Mouse (Mus musculus) hindbrain, postnatal 0 days (tissue): ENCODE measurements at regions not wholly inside any gene's neighbourhood (a gene's known extent, or its start where the extent isn't known, plus 50 kb on each side); places are given as distances from the start of the nearest gene placed in this dataset.
A peak's percentile ranks its signal among the peaks of the same experiment; 100 is the strongest.

ENCODE experiments used
- ATAC-seq: fragments of 200-750 bp; cut with Nextera tagmentation; 2 replicates; pipeline ENCODE4 v1.8.0; 2017; ENCODE audit warnings: mild to moderate bottlenecking, moderate TSS enrichment, moderate library complexity
- DNase-seq: peaks from one replicate; pipeline ENCODE4 v3.0.0-alpha.2; 2015; ENCODE audit warnings: low spot score
- H3K27ac ChIP-seq: fragments of 300-500 bp; sonication (generic); 2 replicates; pipeline ENCODE4 v1.5.1; 2014; ENCODE audit warnings: mild to moderate bottlenecking
- H3K27me3 ChIP-seq: fragments of 300-500 bp; sonication (generic); 2 replicates; pipeline ENCODE4 v1.6.1; 2014; ENCODE audit warnings: low read length, mixed read lengths; ENCODE audit not compliant: insufficient read depth
- H3K36me3 ChIP-seq: fragments of 300-500 bp; sonication (generic); 2 replicates; pipeline ENCODE4 v1.6.1; 2014; ENCODE audit warnings: low read length, mixed read lengths; ENCODE audit not compliant: insufficient read depth
- H3K4me1 ChIP-seq: fragments of 300-500 bp; sonication (generic); 2 replicates; pipeline ENCODE4 v1.6.1; 2014; ENCODE audit warnings: antibody characterized with exemption, low read length, mixed read lengths; ENCODE audit not compliant: insufficient read depth
- H3K4me2 ChIP-seq: fragments of 300-500 bp; sonication (generic); 2 replicates; pipeline ENCODE4 v1.6.1; 2014; ENCODE audit warnings: low read depth, mild to moderate bottlenecking, low read length, moderate library complexity, mixed read lengths
- H3K4me3 ChIP-seq: fragments of 300-500 bp; sonication (generic); 2 replicates; pipeline ENCODE4 v1.5.1; 2014; ENCODE audit warnings: low read length
- H3K9ac ChIP-seq: fragments of 300-500 bp; sonication (generic); replicated peaks from 2 replicates; pipeline ENCODE4 v1.6.1; 2014; ENCODE audit warnings: mild to moderate bottlenecking, low read length, moderate library complexity, mixed read lengths
- H3K9me3 ChIP-seq: fragments of 300-500 bp; sonication (generic); 2 replicates; pipeline ENCODE4 v1.6.1; 2016; ENCODE audit warnings: low read length, mixed read lengths
- CTCF ChIP-seq: IDR thresholded peaks from 2 replicates; pipeline ENCODE4 v1.5.1; 2016; ENCODE audit warnings: antibody characterized with exemption, control low read depth, low read depth
- WGBS: fragments of 180-500 bp; shearing (Covaris S2); extraction: QIAGEN DNeasy Blood & Tissue Kit; methylation state at CpG from one replicate; pipeline ENCODE4 v1.1.7; 2014; 5-methylcytosine and 5-hydroxymethylcytosine counted together

DNA sequence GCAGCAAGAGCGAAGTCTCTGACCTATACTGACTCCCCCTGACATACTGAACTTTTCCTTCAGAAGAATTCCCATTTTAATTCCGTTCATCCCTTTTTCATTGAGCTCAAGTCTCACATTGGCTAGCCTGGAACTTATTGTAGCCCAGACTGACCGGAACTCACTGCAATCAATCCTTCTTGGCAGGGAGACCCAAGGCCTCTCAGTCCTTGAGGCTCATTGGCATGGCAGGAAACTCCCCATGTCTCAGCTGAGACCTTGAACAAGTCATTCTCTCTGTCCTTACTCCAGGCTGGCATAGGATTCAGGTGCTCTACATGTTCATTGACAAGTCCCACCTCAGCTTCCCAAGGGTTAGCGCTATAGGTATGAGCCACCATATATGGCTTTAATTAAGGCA is 345.9 kb downstream of the Gm21750 start:
- no peak for TF ChIP-seq CTCF

DNA sequence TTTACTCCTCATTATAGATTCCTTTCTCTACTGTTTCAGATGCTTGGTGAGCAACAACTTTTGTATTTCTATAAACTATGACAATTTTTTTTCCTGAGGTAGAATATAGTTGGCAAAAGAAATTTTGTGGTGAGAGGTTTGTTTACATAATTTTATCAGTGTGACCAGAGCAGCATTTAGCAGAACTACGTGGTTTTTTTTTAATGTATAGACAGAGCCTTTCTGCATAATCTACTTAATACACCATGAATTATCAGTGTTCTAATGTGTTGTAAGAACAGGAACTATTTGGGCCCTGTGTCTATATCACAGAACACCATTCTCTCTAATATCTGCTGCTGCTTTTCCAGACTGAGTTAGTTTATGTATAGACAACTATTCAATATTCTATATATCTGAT is 350.5 kb downstream of the Gm21750 start:
- ATAC-seq (no peak), DNase-seq (no peak)
- WGBS: 73% methylated on average over 1 of the region's 1 CpGs
- Histone ChIP-seq H3K4me3 (no peak overlapping the region), H3K4me1 (no peaks in the 10 kb centered on the region), H3K9me3 (no peaks in the 10 kb centered on the region), H3K36me3 (no peaks in the 10 kb centered on the region), H3K27ac (no peak overlapping the region), H3K9ac (no peak overlapping the region), H3K4me2 (no peak overlapping the region), H3K27me3 (no peaks in the 10 kb centered on the region)
- TF ChIP-seq CTCF: no peak

More for the DNA sequence above, 345.9 kb downstream of the Gm21750 start:
- H3K4me3 ChIP-seq: no peak overlapping the region
- H3K4me2 ChIP-seq: no peak overlapping the region
- DNase-seq (no peak), ATAC-seq (no peak)
- no peaks in the 10 kb centered on the region for H3K27me3 ChIP-seq
- no peaks in the 10 kb centered on the region for H3K4me1 ChIP-seq
- no peak overlapping the region for H3K9ac ChIP-seq
- no peak overlapping the region for H3K27ac ChIP-seq
- no peaks in the 10 kb centered on the region for H3K36me3 ChIP-seq
- WGBS: 91% methylated on average over 4 of the region's 4 CpGs
- H3K9me3 ChIP-seq: no peaks in the 10 kb centered on the region

DNA sequence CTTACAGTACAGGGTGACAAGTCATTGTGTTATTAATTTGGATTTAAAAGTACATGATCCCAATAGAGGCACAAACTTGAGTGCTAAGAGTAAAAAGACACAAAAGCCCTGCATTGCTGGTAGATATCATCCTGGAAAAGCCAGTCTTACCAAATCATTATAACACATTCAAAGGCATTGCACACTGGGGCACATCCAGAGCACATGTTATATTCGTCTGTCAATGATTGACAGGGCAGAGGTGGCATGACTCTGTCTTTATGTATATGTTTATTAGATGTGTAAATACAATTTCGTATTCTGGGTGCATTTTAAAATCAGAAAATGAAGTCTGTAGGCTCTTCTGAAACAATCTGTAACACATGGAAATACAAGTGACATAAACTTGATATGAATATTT is 358.4 kb downstream of the Gm21750 start:
- H3K27ac ChIP-seq: no peak overlapping the region
- WGBS: 66% methylated on average over 2 of the region's 2 CpGs
- no peak overlapping the region for H3K4me3 ChIP-seq
- H3K27me3 ChIP-seq: no peaks in the 10 kb centered on the region
- H3K4me2 ChIP-seq: no peak overlapping the region
- DNase-seq: no peak
- H3K9me3 ChIP-seq: no peaks in the 10 kb centered on the region
- no peak overlapping the region for H3K9ac ChIP-seq
- no peaks in the 10 kb centered on the region for H3K36me3 ChIP-seq
- no peak for ATAC-seq
- H3K4me1 ChIP-seq: no peaks in the 10 kb centered on the region
- TF ChIP-seq CTCF: no peak

DNA sequence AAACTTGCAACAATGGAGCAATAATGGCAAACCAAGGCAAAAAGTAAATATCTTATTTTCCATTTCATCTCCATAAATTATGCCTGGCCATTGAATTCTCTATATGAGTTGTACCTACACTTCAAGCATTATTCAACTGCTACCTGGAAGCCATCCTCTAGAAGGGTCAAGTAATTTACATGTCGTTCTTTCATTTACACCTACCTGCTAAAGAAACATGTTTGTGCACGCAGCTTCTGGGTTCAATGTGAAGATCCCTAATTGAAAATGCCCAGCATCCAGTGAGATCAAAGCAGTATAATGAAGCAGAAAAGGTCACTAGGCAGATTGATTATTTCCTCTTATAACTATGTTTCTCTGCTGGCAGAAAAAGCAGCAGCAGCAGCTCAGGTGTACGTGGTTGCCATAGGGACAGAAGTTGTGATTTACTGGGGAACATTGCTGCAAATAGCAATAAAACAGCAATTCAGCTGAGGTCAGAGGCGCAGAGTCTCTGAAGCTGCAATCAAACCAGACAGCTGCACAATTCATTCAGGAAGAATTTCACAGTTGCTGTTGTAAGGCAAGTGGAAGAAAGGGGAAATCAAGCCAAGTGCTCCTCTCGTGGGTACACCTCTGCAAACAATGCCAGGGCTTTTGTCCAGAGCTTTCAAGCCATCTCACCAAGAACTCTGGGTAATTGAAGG is 386.1 kb downstream of the Gm21750 start:
- Histone ChIP-seq H3K4me3 (no peak overlapping the region), H3K4me2 (no peak overlapping the region), H3K9me3 (no peaks in the 10 kb centered on the region), H3K27ac (no peak overlapping the region), H3K9ac (no peak overlapping the region), H3K36me3 (no peaks in the 10 kb centered on the region), H3K4me1 (no peaks in the 10 kb centered on the region), H3K27me3 (no peaks in the 10 kb centered on the region)
- 42% methylated on average over 5 of the region's 5 CpGs for WGBS
- no peak for TF ChIP-seq CTCF
- ATAC-seq (peak; percentile 49; the same call in 1 of the 2 replicates), DNase-seq (peak; percentile 50)

- H3K36me3 ChIP-seq: no peaks in the 10 kb centered on the region
- H3K4me1 ChIP-seq: no peaks in the 10 kb centered on the region
- no peak overlapping the region for H3K9ac ChIP-seq
- peak; percentile 58; the same call in 1 of the 2 replicates for ATAC-seq
- H3K4me2 ChIP-seq: no peak overlapping the region
- no peak for TF ChIP-seq CTCF
- no peak overlapping the region for H3K4me3 ChIP-seq
- no peaks in the 10 kb centered on the region for H3K27me3 ChIP-seq
- DNase-seq: no peak
- WGBS: 73% methylated on average over 6 of the region's 6 CpGs
- H3K9me3 ChIP-seq: no peaks in the 10 kb centered on the region
- no peak overlapping the region for H3K27ac ChIP-seq
These were observed 386.8 kb downstream of the Gm21750 start for GRCm38 (mm10) chr14:74047695-74048280.

DNA sequence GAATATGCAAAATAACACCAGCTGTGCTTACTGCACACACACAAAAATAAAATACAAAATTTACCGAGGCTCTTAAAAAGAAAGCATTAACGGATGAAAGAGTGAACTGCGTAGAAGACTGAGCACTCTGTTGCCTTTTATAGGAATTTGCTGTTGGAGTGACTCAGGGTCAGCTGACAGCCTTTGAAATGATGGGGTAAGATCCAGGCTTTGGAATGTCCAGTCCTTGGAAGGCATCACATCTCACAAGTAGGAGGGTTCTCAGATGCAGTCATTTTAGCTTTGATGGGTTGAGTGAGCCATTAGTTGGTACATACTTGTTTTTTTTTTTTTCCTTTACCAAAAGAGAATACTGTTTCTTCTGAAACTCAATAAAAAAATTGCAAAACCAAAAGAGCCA is 387.4 kb downstream of the Gm21750 start:
- ATAC-seq: no peak
- no peak overlapping the region for H3K4me3 ChIP-seq
- no peak overlapping the region for H3K27ac ChIP-seq
- no peak overlapping the region for H3K4me2 ChIP-seq
- no peaks in the 10 kb centered on the region for H3K36me3 ChIP-seq
- TF ChIP-seq CTCF: no peak
- no peaks in the 10 kb centered on the region for H3K9me3 ChIP-seq
- no peak overlapping the region for H3K9ac ChIP-seq
- DNase-seq: no peak
- H3K27me3 ChIP-seq: no peaks in the 10 kb centered on the region
- H3K4me1 ChIP-seq: no peaks in the 10 kb centered on the region
- WGBS: 76% methylated on average over 3 of the region's 3 CpGs

DNA sequence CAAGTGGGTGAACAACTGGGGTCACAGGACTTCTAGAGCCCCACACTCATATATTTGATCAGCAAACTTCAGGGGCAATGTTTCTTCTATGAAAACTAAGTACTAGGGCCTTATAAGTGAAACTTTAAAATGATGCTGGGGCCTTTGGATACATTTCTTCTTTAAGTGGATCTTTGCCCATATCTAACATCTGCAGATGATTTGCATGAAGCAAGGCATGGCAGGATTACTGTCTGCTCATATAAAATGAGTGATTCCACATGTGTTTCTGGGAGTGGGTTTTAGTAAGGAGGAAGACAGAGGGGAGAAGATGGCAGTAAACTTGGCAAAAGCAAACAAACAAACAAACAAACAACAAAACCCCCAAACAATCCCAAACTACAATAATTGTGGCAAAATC is 405.0 kb downstream of the Gm21750 start:
- no peak for TF ChIP-seq CTCF
- Histone ChIP-seq H3K4me2 (no peak overlapping the region), H3K36me3 (no peaks in the 10 kb centered on the region), H3K27ac (no peak overlapping the region), H3K9ac (no peak overlapping the region), H3K4me1 (no peaks in the 10 kb centered on the region), H3K27me3 (no peaks in the 10 kb centered on the region), H3K9me3 (no peaks in the 10 kb centered on the region), H3K4me3 (no peak overlapping the region)
- DNase-seq: no peak
- ATAC-seq: no peak
